Mouse (Mus musculus) lung, postnatal 10 days (tissue): ENCODE results near the gene Pde1c.
"Not testable (repeated sequence)": the region's sequence is repeated elsewhere in the genome, so short reads cannot be mapped to it uniquely, and the experiment has no call there.

Source experiments
- DNase-seq: peaks from one replicate; pipeline ENCODE4 v3.0.0; 2021

Pde1c gene

DNA sequence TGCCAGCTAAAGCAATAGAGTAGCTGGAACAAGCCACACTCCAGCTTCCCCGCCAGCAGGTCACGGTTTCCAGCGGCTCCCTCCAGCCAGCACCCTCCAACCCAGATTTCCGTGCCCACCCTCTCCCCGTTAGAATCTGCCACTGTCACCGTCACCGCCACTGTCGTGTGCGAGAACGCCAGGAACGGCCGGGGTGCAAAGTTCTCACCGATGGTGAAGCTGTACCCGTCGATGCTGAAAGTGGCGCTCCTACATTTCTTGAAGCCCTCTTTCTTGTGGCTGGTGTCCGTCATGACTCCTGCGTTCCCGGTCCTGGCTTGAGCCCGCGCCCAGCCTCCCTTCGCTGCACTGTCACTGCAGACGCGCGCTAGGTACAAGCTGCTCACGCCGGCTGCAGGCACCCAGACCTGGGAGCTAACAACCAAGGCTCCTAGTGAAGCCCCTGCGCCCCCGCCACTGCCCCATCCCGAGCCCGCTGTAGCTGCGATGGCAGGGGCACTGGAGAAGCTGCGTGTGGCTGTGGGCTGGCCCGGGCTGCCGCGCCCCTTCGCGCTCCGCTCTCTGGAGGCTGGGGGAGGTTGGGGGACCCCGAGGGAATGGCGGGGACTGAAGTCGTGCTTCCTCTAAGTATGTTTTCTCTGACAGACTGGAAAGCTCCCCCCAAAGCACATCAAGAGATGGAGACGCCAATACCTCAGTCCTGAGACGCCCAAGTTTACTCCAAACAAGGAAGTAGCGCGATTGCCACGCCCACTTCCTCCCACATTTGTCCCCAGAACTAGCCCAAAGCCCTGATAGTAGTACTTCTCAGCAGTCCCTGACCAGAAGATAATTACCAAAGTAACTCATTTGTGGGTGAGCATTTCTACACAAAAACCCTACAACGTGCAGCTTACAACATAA, at the start of gene Pde1c:
Gene Pde1c (minus strand): TSS at position 634 of the 903 bp plus-strand sequence.
- peak; percentile 57 for DNase-seq

DNA sequence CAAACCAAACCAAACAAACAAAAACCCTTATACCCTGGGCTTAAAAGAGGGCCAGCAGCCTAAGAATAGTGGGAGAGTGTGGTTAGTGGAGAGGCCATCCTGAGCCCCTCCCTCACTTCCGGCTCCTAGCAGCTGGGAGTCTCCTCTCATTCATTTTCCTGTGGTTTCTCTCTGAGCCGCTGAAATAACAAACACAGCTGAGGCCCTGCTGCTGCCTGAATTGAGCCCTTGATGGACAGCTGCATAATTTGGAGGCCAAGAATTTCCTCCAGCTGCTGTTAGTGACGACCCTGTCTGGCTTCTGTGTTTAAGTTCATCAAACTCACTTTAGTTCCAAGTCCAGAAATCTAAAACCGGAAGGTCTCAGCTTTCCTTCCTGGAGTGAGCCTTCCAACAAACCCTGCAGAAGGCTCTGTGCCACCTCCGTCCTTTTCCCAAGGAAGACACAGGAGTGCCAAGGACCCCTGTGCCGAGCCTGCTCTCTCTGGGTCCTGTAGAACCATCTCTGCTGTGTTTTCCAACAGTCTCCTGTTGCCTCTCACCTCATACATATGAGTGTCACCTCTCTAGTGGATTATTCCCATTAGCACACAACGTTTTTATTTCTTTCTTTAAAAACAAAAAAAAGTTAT, 48.2 kb upstream of the Pde1c start:
- DNase-seq: peak; percentile 77

- peak; percentile 20 for DNase-seq
These were observed 47.5 kb upstream of the Pde1c start for GRCm38 (mm10) chr6:56616228-56616981.

DNA sequence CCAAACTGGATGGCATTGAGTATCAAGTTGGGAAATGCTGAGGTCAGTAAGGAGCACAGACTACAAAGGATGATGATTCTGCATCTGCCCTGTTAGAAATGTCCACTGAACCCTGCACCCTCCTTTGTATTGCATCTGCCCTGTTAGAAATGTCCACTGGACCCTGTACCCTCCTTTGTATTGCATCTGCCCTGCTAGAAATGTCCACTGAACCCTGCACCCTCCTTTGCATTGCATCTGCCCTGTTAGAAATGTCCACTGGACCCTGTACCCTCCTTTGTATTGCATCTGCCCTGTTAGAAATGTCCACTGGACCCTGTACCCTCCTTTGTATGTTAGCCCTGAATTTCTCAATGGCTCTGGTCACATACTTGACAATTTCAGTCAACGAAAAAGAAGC, 40.6 kb upstream of the Pde1c start:
- not testable (repeated sequence) for DNase-seq

DNA sequence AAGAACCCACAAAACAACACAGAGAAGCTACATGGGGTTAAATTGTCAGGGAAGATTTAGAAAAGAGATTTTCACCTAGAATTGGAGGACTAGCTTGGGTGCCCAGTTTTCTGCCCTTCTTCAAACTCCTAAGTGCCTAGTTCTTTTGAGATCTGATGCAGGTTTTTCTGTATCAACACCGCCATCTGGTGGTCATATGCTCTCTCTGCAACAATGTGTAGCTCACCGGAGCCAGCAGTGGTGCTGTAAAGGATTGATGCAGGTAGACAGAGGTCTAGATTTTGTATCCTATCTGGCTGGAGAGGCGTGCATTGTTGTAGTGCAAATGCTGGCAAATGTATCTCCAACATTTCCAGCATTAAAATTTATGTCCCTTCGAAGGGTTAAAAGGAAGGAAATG, 39.4 kb upstream of the Pde1c start:
- DNase-seq: peak; percentile 71

DNA sequence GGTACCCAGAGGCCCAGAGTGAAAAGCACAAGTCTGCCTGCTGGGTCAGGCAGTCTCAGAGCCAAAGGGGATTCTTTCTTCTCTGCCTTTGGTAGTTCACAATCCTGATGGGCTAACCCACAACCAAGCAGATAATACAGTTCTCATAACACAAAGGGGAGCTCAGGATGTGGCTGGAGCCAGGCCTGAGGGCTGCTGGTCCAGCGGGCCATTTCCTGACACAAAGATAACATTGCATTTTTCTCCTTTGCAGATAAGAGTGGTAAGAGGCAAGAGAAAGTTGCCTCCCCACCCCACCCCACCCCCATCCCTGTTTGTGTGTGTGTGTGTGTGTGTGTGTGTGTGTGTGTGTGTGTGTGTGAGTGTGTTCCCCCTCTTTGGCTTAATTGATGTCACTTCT, 10.7 kb upstream of the Pde1c start:
- no peak for DNase-seq

DNA sequence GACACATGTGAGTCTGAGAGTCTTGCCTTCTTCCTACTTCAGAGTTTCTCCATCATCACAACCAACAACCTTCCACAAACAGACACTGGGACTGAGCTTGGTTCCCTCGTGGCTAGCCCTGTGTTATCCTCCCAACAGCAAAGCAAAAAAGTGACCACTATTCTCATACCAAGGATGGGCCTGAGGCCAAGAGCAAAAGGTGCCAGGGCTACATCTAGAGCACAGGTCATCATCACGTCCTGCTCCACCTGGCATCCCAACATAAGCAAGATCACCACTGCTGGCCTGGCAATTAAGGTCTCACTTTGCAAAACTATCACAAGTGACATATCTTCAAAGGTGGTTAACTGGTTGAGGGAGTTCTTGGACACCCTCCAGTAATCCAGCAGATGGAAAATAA, 8.0 kb downstream of the Pde1c start:
- DNase-seq: no peak

GRCm38 (mm10) chr6:56560474-56560888, 8.4 kb downstream of the Pde1c start:
- peak; percentile 16 for DNase-seq

GRCm38 (mm10) chr6:56558711-56559110, 10.2 kb downstream of the Pde1c start:
- DNase-seq: no peak

- DNase-seq: no peak
These were observed 13.1 kb downstream of the Pde1c start for GRCm38 (mm10) chr6:56555848-56556247.

- no peak for DNase-seq
These were observed 13.5 kb downstream of the Pde1c start for GRCm38 (mm10) chr6:56555382-56555781.

- no peak for DNase-seq
These were observed 17.9 kb downstream of the Pde1c start for GRCm38 (mm10) chr6:56551022-56551421.

DNA sequence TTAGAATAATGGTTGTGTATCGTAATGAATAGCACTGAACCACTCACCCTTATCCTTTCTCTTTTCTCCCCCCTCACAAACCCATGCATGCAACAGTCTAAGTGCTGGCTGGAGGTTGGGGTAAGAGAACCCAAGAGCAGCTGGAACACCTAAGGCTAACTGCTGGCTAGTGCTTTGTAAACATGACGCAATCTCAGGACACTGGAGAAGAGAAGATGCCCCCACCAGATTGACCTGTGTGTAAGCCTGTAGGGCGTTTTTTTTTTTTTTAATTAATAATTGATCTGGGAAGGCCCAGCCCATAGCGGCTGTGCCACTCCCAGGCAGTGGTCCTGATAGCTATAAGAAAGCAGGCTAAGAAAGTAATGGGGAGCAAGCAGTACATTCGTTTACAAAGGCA, 28.7 kb downstream of the Pde1c start:
- DNase-seq: no peak

DNA sequence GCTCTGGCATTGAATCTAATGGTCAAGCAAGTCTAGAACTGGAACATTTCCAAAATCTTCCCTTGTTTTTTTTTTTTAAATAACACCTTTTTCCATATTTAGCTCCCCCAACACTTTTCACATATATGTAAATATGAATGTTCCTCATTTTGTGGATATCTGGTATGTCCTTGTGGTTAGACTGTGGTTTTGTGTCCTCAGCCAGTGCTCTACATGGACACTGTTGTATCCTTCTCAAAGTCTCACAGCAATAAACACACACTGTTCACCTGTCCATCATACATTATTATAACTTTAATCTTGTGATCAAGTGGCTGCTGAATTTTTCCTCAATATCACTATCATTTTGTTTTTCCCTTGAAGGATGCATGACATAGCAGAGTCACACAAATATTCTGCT, 34.2 kb downstream of the Pde1c start:
- no peak for DNase-seq

DNA sequence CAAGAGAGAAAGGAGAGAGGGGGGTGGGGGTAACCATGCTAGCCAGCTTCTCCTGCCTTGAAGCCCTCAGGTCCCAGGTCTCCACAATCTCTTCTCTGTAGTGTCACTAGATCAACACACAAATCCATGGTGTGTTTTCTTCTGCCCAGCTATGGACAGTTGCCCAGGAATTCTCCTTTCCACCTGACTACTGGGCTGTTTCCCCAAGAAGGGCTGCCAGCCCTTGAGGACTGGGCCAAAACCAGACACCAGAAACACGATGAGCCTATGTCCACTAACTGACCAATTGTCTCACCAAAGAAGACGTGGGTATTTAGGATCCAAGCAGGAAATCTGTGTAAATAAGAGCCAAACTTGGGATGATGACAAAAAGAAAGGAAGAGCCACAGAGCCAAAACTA, 36.6 kb downstream of the Pde1c start:
- no peak for DNase-seq

- no peak for DNase-seq
These were observed 44.7 kb downstream of the Pde1c start for GRCm38 (mm10) chr6:56523938-56524866.

DNA sequence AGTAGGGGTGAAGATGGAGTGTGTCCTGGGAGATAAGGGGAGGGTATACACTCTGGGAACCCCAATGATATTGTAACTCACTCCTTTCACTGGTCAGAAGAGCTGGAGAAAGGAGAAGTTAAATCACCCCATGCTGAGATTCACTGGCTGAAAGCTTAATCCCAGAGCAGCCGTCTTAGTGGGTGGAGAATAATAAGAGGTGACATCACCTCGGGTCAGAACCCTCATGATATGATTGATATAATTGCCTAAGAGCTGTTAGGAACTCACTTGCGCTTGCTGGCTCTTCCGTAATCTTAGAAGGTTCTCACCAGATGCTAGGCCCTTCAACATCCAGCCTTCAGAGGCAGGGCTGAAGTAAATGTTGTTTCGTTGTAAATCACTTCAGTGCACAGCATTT, 79.7 kb downstream of the Pde1c start:
- DNase-seq: no peak

DNA sequence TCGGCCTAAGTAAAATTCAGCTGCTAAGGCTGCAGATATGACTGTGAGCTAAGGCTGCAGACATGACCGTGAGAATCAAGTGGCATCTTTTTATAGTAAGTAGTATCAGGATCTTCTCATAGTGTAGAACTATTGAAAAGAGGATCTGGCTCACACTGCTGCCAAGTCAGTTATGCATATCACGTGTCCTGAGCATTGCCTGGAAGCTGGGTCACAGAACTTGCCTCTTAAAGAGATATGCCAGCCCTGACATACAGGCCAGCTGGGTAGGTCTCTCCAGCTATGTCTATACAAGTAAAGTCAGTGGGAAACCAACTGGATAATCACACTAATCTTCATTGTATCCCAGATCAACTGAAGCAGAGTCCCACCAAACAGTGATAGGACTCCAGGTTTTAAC, 83.8 kb downstream of the Pde1c start:
- no peak for DNase-seq

- peak; percentile 50 for DNase-seq
These were observed 87.9 kb downstream of the Pde1c start for GRCm38 (mm10) chr6:56480914-56481482.

GRCm38 (mm10) chr6:56476581-56476980, 92.3 kb downstream of the Pde1c start:
- no peak for DNase-seq

- peak; percentile 9 for DNase-seq
These were observed 110.8 kb downstream of the Pde1c start for GRCm38 (mm10) chr6:56458098-56458497.

- no peak for DNase-seq
These were observed 121.0 kb downstream of the Pde1c start for GRCm38 (mm10) chr6:56447917-56448316.
